Mouse (Mus musculus): ENCODE data around the gene Plin4. TPM values are rescaled to one million over a fixed set of nuclear protein-coding genes. Genes with fewer than 3 reads are reported as not detected.
"Not testable (repeated sequence)": the region's sequence is repeated elsewhere in the genome, so short reads cannot be mapped to it uniquely, and the experiment has no call there.

The Plin4 gene
- polyA plus RNA-seq, 1 experiment, result not detected

DNA sequence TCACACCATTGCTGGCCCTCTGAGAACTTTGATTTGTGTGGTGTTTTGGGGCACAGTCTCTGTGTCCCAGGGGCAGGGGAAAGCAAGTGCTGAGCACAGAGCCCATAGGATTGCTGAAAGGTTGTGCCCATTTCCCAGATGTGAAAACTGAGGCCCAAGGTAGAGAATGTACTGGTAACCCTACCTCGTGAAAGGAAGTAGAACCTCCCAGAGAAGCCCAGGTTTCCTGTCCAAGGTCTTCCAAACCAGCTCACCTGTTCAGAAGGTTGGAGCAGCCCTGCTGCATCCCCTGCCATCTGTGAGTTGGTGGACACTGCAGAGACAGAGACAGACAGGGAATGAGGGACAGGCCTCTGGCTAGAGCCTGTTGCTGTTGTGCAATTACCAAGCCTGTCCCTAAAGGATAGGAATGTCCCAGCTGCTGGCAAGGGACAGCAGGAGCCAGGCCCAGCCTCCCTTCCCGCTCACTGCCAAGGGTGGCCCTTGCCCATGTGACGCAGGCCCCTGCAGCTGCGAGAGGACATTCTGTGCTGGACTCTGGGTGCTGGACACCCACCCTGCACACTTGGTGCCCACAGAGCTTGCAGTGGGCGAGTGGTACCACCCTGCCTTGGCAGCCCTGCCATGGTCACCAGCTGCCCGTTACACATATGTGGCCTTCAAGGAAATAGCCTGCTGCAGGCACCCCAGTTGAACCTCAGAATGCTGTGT, 1.1 kb downstream of the Plin4 start:
- H3K4me3 ChIP-seq (ENCODE audit: insufficient read depth, low read depth, low read length), result no peak overlapping the region
- H3K27ac ChIP-seq (ENCODE audit: insufficient read depth, low read depth, low read length), result 0 out of 2 replicates have a peak overlapping the region, but pooled peaks have one; percentile 16
- TF ChIP-seq POLR2A (IDR thresholded peaks at IDR 0.05; ENCODE audit: insufficient read depth, low read depth, low read length), result no peak
- TF ChIP-seq CTCF (IDR thresholded peaks at IDR 0.05; ENCODE audit: insufficient read depth, low read depth, low read length), result no peak
- no peaks in the 10 kb centered on the region for H3K4me1 ChIP-seq (ENCODE audit: control insufficient read depth, insufficient read depth, low read length)
- 61% methylated on average over 6 of the region's 6 CpGs for WGBS

DNA sequence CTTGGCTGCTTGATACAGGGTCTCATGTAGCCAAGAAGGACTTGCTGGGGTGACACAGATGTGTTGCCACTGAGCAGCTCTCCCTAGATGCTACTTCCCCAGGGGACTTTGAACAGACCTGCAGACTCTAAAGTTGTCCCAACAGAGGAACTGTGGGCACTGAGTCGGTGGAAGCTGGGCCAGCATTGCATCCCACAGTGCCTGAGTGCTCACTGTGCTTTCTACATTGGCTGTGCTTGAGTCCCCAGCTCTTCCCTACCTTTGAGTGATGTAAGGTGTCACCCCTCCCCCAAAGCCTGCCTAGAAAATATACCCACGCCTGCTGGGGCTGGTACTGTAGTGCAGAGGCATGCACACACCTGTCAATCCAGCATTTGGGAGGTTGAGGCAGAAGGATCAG, 1.9 kb downstream of the Plin4 start:
- 75% methylated on average over 2 of the region's 2 CpGs for WGBS
- TF ChIP-seq CTCF (IDR thresholded peaks at IDR 0.05; ENCODE audit: insufficient read depth, low read depth, low read length) (no peak), POLR2A (IDR thresholded peaks at IDR 0.05; ENCODE audit: insufficient read depth, low read depth, low read length) (no peak)

DNA sequence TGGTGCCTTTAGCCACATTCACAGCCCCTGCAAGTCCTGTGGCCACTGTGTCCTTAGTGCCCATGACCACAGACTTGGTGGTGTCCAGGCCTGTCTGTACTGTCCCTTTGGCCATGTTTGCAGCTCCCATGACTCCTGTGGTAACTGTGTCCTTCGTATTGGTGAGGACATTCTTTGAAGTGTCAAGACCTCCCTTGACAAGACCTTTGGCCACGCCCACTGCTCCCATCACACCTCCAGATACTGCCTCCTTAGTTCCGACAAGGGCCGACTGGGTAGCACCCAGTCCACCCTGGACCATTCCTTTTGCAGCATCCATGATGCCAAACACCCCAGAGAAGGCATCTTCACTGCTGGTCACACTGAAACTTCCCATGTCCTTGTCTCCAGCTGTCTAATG, 2.6 kb downstream of the Plin4 start:
- TF ChIP-seq POLR2A (IDR thresholded peaks at IDR 0.05; ENCODE audit: insufficient read depth, low read depth, low read length) (no peak), CTCF (IDR thresholded peaks at IDR 0.05; ENCODE audit: insufficient read depth, low read depth, low read length) (no peak)
- Histone ChIP-seq H3K27ac (ENCODE audit: insufficient read depth, low read depth, low read length) (no peak overlapping the region), H3K4me3 (ENCODE audit: insufficient read depth, low read depth, low read length) (no peak overlapping the region), H3K4me1 (ENCODE audit: control insufficient read depth, insufficient read depth, low read length) (no peaks in the 10 kb centered on the region)
- 80% methylated on average over 4 of the region's 4 CpGs for WGBS

More for the DNA sequence above, 1.9 kb downstream of the Plin4 start:
- H3K27ac ChIP-seq (ENCODE audit: insufficient read depth, low read depth, low read length), result no peak overlapping the region
- no peak overlapping the region for H3K4me3 ChIP-seq (ENCODE audit: insufficient read depth, low read depth, low read length)
- no peaks in the 10 kb centered on the region for H3K4me1 ChIP-seq (ENCODE audit: control insufficient read depth, insufficient read depth, low read length)

DNA sequence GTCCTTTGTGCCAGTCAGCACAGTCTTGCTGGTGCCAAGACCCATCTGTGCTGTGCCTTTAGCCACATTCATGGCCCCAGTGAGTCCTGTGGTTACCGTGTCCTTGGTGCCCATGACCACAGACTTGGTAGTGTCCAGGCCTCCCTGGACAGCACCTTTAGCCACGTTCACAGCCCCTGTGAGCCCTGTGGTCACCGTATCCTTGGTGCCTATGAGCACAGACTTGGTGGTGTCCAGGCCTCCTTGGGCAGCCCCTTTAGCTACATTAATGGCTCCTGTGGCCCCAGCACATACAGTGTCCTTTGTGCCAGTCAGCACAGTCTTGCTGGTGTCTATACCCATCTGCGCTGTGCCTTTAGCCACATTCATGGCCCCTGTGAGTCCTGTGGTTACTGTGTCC, 3.2 kb downstream of the Plin4 start:
- H3K4me3 ChIP-seq (ENCODE audit: insufficient read depth, low read depth, low read length); H3K27ac ChIP-seq (ENCODE audit: insufficient read depth, low read depth, low read length); H3K4me1 ChIP-seq (ENCODE audit: control insufficient read depth, insufficient read depth, low read length): not testable (repeated sequence)
- 92% methylated on average over 4 of the region's 4 CpGs for WGBS

DNA sequence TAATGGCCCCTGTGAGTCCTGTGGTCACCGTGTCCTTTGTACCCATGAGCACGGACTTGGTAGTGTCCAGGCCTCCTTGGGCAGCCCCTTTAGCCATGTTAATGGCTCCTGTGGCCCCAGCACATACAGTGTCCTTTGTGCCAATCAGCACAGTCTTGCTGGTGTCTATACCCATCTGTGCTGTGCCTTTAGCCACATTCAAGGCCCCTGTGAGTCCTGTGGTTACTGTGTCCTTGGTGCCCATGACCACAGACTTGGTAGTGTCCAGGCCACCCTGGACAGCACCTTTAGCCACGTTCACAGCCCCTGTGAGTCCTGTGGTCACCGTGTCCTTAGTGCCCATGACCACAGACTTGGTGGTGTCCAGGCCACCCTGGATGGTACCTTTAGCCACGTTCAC, 4.8 kb downstream of the Plin4 start:
- H3K27ac ChIP-seq (ENCODE audit: insufficient read depth, low read depth, low read length); H3K4me1 ChIP-seq (ENCODE audit: control insufficient read depth, insufficient read depth, low read length); H3K4me3 ChIP-seq (ENCODE audit: insufficient read depth, low read depth, low read length): not testable (repeated sequence)
- WGBS, result 98% methylated on average over 2 of the region's 5 CpGs

DNA sequence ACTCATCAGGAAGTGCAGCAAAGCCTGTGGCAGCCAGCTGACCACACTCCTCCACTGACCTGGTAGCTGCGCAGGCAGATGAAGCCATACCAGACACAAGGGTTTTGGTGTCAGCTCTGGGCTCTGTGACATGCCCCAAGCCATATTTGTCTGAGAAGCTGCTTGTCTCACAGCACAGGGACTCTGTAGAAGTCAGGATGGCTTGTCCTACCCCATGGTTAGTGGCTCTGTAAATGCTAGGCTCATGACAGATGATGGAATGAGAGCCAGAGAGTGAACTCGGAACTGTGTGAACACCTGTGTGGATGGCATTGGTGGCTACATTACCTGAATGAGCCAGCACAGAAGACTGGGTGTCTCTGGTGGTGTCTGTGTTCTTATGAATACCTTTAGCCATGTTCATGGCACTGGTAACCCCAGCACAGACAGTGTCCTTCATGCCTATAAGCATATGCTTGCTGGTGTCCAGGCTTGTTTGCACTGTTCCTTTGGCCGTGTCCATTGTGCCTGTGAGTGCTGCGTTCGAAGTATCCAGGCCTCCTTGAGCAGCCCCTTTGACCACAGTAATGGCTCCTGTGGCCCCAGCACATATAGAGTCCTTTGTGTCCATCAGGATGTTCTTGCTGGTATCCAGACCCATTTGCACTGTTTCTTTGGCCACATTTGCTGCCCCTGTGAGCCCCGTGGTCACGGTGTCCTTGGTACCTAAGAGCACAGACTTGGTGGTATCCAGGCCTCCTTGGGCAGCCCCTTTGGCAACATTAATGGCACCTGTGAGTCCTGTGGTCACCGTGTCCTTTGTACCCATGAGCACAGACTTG, 5.9 kb downstream of the Plin4 start:
- H3K27ac ChIP-seq (ENCODE audit: insufficient read depth, low read depth, low read length), result no peak overlapping the region
- TF ChIP-seq CTCF (IDR thresholded peaks at IDR 0.05; ENCODE audit: insufficient read depth, low read depth, low read length), result no peak
- TF ChIP-seq POLR2A (IDR thresholded peaks at IDR 0.05; ENCODE audit: insufficient read depth, low read depth, low read length), result no peak
- WGBS, result 94% methylated on average over 8 of the region's 8 CpGs
- H3K4me3 ChIP-seq (ENCODE audit: insufficient read depth, low read depth, low read length), result no peak overlapping the region
- no peaks in the 10 kb centered on the region for H3K4me1 ChIP-seq (ENCODE audit: control insufficient read depth, insufficient read depth, low read length)

DNA sequence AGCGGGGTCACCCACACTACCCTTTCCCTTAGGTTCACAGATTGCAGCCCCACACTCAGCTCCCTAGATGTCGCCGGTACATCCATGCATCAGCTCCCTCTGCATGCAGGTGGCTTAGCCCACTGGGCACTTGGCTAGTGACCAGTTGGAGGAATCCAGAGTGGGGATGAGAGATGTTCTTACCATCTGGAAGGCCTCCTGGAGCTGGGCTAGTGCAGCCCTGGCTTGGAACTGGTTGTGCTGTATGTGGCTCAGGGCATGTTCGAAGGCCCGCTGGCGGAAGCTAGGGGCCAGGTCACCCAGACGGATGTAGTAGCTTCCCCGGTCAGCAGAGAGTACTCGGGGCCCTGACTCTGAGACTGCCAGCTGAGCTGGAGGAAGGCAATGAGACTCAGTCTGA, 6.7 kb downstream of the Plin4 start:
- TF ChIP-seq POLR2A (IDR thresholded peaks at IDR 0.05; ENCODE audit: insufficient read depth, low read depth, low read length) (no peak), CTCF (IDR thresholded peaks at IDR 0.05; ENCODE audit: insufficient read depth, low read depth, low read length) (no peak)
- 92% methylated on average over 9 of the region's 9 CpGs for WGBS
- no peak overlapping the region for H3K4me3 ChIP-seq (ENCODE audit: insufficient read depth, low read depth, low read length)
- no peak overlapping the region for H3K27ac ChIP-seq (ENCODE audit: insufficient read depth, low read depth, low read length)
- H3K4me1 ChIP-seq (ENCODE audit: control insufficient read depth, insufficient read depth, low read length), result no peaks in the 10 kb centered on the region

DNA sequence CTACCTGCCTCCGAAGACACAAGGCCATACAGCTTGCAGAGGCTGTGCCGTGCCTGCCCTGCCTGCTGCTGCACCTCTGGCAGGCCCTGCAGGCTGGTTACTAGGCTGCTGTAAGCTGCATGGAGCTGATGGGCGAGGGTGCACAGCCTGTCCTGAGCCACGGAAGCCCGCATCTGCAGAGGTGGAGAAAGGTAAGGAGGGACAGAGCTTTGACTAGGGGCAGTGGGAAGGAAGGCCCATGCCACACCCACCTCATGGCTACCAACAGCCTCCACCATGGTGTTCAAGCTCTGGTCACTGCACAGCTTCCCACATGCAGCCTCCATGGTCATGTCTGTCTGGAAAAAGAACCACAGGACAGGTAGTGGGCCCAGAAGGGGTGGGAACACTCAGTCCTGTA, 7.4 kb downstream of the Plin4 start:
- Histone ChIP-seq H3K4me3 (ENCODE audit: insufficient read depth, low read depth, low read length) (no peak overlapping the region), H3K4me1 (ENCODE audit: control insufficient read depth, insufficient read depth, low read length) (no peaks in the 10 kb centered on the region), H3K27ac (ENCODE audit: insufficient read depth, low read depth, low read length) (no peak overlapping the region)
- TF ChIP-seq CTCF (IDR thresholded peaks at IDR 0.05; ENCODE audit: insufficient read depth, low read depth, low read length) (no peak), POLR2A (IDR thresholded peaks at IDR 0.05; ENCODE audit: insufficient read depth, low read depth, low read length) (no peak)
- WGBS, result 93% methylated on average over 5 of the region's 5 CpGs

DNA sequence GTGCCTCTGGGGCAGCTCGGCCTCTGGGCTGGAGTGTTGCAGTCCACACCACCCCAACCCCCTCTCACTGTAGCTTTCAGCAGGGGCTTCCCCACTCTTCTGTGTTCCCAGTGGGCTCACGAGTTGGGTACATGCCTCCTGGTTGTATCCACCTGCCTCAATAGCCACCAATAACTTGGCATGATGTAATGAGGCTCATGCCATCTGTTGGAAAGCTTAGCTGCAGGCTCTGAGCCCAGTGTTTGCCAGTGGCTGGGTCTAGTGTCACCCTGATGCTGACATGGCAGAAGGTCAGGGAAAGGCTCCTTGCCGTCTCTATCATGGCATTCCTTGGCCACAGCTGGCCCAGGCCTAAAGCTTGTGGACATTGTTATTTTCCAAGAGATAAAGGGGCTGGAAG, 8.8 kb downstream of the Plin4 start:
- WGBS, result 86% methylated on average over 3 of the region's 3 CpGs
- no peak overlapping the region for H3K27ac ChIP-seq (ENCODE audit: insufficient read depth, low read depth, low read length)
- TF ChIP-seq CTCF (IDR thresholded peaks at IDR 0.05; ENCODE audit: insufficient read depth, low read depth, low read length) (no peak), POLR2A (IDR thresholded peaks at IDR 0.05; ENCODE audit: insufficient read depth, low read depth, low read length) (no peak)
- no peaks in the 10 kb centered on the region for H3K4me1 ChIP-seq (ENCODE audit: control insufficient read depth, insufficient read depth, low read length)
- no peak overlapping the region for H3K4me3 ChIP-seq (ENCODE audit: insufficient read depth, low read depth, low read length)

Measured in olfactory bulb, adult 2 months (tissue).